Mouse (Mus musculus) liver, embryonic 14.5 days (tissue): ENCODE data around the gene S100a1. TPM values are rescaled to one million over a fixed set of nuclear protein-coding genes. Genes with fewer than 3 reads are reported as not detected.

ENCODE experiments used
- ATAC-seq: fragments of 200-750 bp; cut with Nextera tagmentation; 2 replicates; pipeline ENCODE4 v1.8.0; 2017; ENCODE audit warnings: moderate number of reproducible peaks, mild to moderate bottlenecking, moderate library complexity; ENCODE audit not compliant: insufficient read depth
- DNase-seq, 3 experiments: peaks; one replicate each; pipeline ENCODE4 v3.0.0-alpha.2; 2012 to 2013; ENCODE audit warnings: low read depth in 3 of 3, low spot score in 3 of 3
- H3K27ac ChIP-seq: fragments of 300-500 bp; sonication (generic); 2 replicates; pipeline ENCODE4 v1.5.1; 2014; ENCODE audit warnings: moderate library complexity, mild to moderate bottlenecking, control low read depth, inconsistent platforms
- H3K27me3 ChIP-seq: fragments of 300-500 bp; sonication (generic); 2 replicates; pipeline ENCODE4 v1.6.1; 2014; ENCODE audit warnings: mild to moderate bottlenecking, low read length, moderate library complexity; ENCODE audit not compliant: control insufficient read depth, insufficient read depth
- H3K36me3 ChIP-seq: fragments of 300-500 bp; sonication (generic); replicated peaks from 2 replicates; pipeline ENCODE4 v1.6.1; 2014; ENCODE audit warnings: low read depth; ENCODE audit not compliant: control insufficient read depth, insufficient read depth
- H3K4me1 ChIP-seq, 2 experiments: fragments of 200-500 bp in 1 of 2; fragments of 300-500 bp in 1 of 2; sonication (generic) in 1 of 2; replicated peaks; 2 replicates each; pipeline ENCODE4 v1.6.1; 2012 to 2014; ENCODE audit warnings: antibody characterized with exemption in 1 of 2, inconsistent platforms in 1 of 2, low read length in 1 of 2; ENCODE audit not compliant: control insufficient read depth in 2 of 2, insufficient read depth in 2 of 2
- H3K4me2 ChIP-seq: fragments of 300-500 bp; sonication (generic); 2 replicates; pipeline ENCODE4 v1.6.1; 2014; ENCODE audit warnings: low read depth, mild to moderate bottlenecking, control low read depth, moderate library complexity
- H3K4me3 ChIP-seq, 2 experiments: fragments of 200-500 bp in 1 of 2; fragments of 300-500 bp in 1 of 2; sonication (generic) in 1 of 2; 2 replicates each; pipeline ENCODE4 v1.5.1; 2012 to 2014; ENCODE audit warnings: low read depth in 2 of 2, low read length in 2 of 2, mild to moderate bottlenecking in 2 of 2, control low read depth in 1 of 2, inconsistent platforms in 1 of 2, moderate library complexity in 1 of 2; ENCODE audit not compliant: insufficient read depth in 1 of 2
- H3K9ac ChIP-seq: fragments of 300-500 bp; sonication (generic); replicated peaks from 2 replicates; pipeline ENCODE4 v1.6.1; 2014; ENCODE audit warnings: mild to moderate bottlenecking, control low read depth, moderate library complexity
- H3K9me3 ChIP-seq: fragments of 300-500 bp; sonication (generic); 2 replicates; pipeline ENCODE4 v1.6.1; 2016; ENCODE audit warnings: low read length, mixed read lengths; ENCODE audit not compliant: control insufficient read depth
- CTCF ChIP-seq: IDR thresholded peaks from 2 replicates; pipeline ENCODE4 v1.5.1; 2016; ENCODE audit warnings: antibody characterized with exemption, low read depth, control low read depth
- EP300 ChIP-seq: IDR thresholded peaks from 2 replicates; pipeline ENCODE4 v1.6.1; 2016; ENCODE audit warnings: antibody characterized with exemption, low read depth
- WGBS: fragments of 180-500 bp; shearing (Covaris S2); extraction: QIAGEN DNeasy Blood & Tissue Kit; methylation state at CpG from one replicate; pipeline ENCODE4 v1.1.7; 2014; ENCODE audit not compliant: insufficient replicate concordance; 5-methylcytosine and 5-hydroxymethylcytosine counted together
- polyA plus RNA-seq, 2 experiments: library from polyadenylated mRNA; depleted of rRNA in 1 of 2; stranded (reverse) in 1 of 2; unstranded in 1 of 2; fragments of >200 nt; fragmentation: Nextera tagmentation in 1 of 2; extraction: Ambion mirVana in 1 of 2; gene quantifications; 2 replicates each; pipeline versions ENCODE4 v1.2.1 to v1.2.3; 2012 to 2014

The S100a1 gene
- polyA plus RNA-seq, 2 experiments, result 14.9 to 20.8 TPM

- Histone ChIP-seq H3K4me3 (no peak overlapping the region), H3K36me3 (peaks cover 5% of the 10 kb centered on the region), H3K9ac (no peak overlapping the region), H3K27ac (no peak overlapping the region), H3K27me3 (no peaks in the 10 kb centered on the region; the same call in 1 of the 2 replicates), H3K4me2 (no peak overlapping the region), H3K4me1 (peaks cover 14 to 26% of the 10 kb centered on the region in 2 experiments), H3K9me3 (no peaks in the 10 kb centered on the region)
- no peak for TF ChIP-seq CTCF
- TF ChIP-seq EP300, result no peak
- DNase-seq (no peak), ATAC-seq (no peak)
- 68% methylated on average over 5 of the region's 5 CpGs for WGBS
These were observed 1.9 kb downstream of the S100a1 start for GRCm38 (mm10) chr3:90512276-90512675.

GRCm38 (mm10) chr3:90509747-90510123, 4.5 kb downstream of the S100a1 start:
- 8% methylated on average over 2 of the region's 2 CpGs for WGBS
- Histone ChIP-seq H3K4me3 (peak overlapping the region; percentile 9 to 93), H3K4me2 (peak overlapping the region; percentile 67), H3K27ac (peak overlapping the region; percentile 24), H3K9ac (peak overlapping the region; percentile 25), H3K4me1 (peaks cover 11 to 20% of the 10 kb centered on the region in 2 experiments), H3K27me3 (no peaks in the 10 kb centered on the region; the same call in 1 of the 2 replicates), H3K9me3 (no peaks in the 10 kb centered on the region), H3K36me3 (peaks cover 31% of the 10 kb centered on the region)
- ATAC-seq (no peak), DNase-seq (no peak)
- TF ChIP-seq EP300 (no peak), CTCF (no peak)

GRCm38 (mm10) chr3:90508950-90509746, 5.0 kb downstream of the S100a1 start, which contains the start of gene Chtop:
TSS of gene Chtop (minus strand) at chr3:90509498.
- peak within 1 kb of the TSS; percentile 99 for H3K9ac ChIP-seq
- peaks cover 37% of the 10 kb centered on the region for H3K36me3 ChIP-seq
- H3K4me1 ChIP-seq, result peaks cover 11 to 15% of the 10 kb centered on the region in 2 experiments
- under 1% methylated on average over 65 of the region's 66 CpGs for WGBS
- TF ChIP-seq EP300, result no peak
- no peak for TF ChIP-seq CTCF
- DNase-seq, result peak; percentile 98 to 99 (median 98)
- peak; percentile 92 for ATAC-seq
- H3K4me3 ChIP-seq, result peak within 1 kb of the TSS; percentile 93 to 97
- H3K27me3 ChIP-seq, result no peaks in the 10 kb centered on the region; the same call in 1 of the 2 replicates
- H3K4me2 ChIP-seq, result peak within 1 kb of the TSS; percentile 97
- H3K9me3 ChIP-seq, result no peaks in the 10 kb centered on the region
- H3K27ac ChIP-seq, result peak within 1 kb of the TSS; percentile 84

GRCm38 (mm10) chr3:90508287-90508949, 5.8 kb downstream of the S100a1 start:
- Histone ChIP-seq H3K36me3 (peaks cover 44% of the 10 kb centered on the region), H3K4me2 (peak overlapping the region; percentile 97), H3K27me3 (no peaks in the 10 kb centered on the region; the same call in 1 of the 2 replicates), H3K27ac (peak overlapping the region; percentile 84), H3K9me3 (no peaks in the 10 kb centered on the region), H3K4me1 (peaks cover 7 to 11% of the 10 kb centered on the region in 2 experiments), H3K4me3 (peak overlapping the region; percentile 93 to 97), H3K9ac (peak overlapping the region; percentile 99)
- ATAC-seq, result no peak
- TF ChIP-seq CTCF (no peak), EP300 (no peak)
- DNase-seq, result no peak
- under 1% methylated on average over 20 of the region's 20 CpGs for WGBS

GRCm38 (mm10) chr3:90506362-90506761, 7.8 kb downstream of the S100a1 start:
- H3K9me3 ChIP-seq, result no peaks in the 10 kb centered on the region
- DNase-seq, result no peak
- WGBS, result 84% methylated on average over 3 of the region's 3 CpGs
- H3K4me3 ChIP-seq, result no peak overlapping the region
- H3K36me3 ChIP-seq, result peaks cover 65% of the 10 kb centered on the region
- H3K4me2 ChIP-seq, result no peak overlapping the region
- H3K27me3 ChIP-seq, result no peaks in the 10 kb centered on the region
- TF ChIP-seq EP300, result no peak
- TF ChIP-seq CTCF, result no peak
- no peak overlapping the region for H3K27ac ChIP-seq
- H3K4me1 ChIP-seq, result peaks cover 7 to 11% of the 10 kb centered on the region in 2 experiments
- no peak for ATAC-seq
- H3K9ac ChIP-seq, result no peak overlapping the region
